Mouse (Mus musculus): ENCODE data around the gene Ptpn22. TPM values are rescaled to one million over a fixed set of nuclear protein-coding genes. Genes with fewer than 3 reads are reported as not detected.
"Not testable (repeated sequence)": the region's sequence is repeated elsewhere in the genome, so short reads cannot be mapped to it uniquely, and the experiment has no call there.

Ptpn22 gene
- total RNA-seq (2021) = under 1 TPM; 0.52 to 0.59 TPM
- long read RNA-seq, experiment 1 = 0 reads
- long read RNA-seq, experiment 2 = 0 reads

GRCm38 (mm10) chr3:103858881-103859801 lies at the start of gene Ptpn22:
TSS of gene Ptpn22 (plus strand) at chr3:103859795.
- no peak for DNase-seq
- intact Hi-C loops (cut with DNase I) = no loop called here

GRCm38 (mm10) chr3:103809799-103810150 lies 49.8 kb upstream of the Ptpn22 start:
- DNase-seq = peak in 1 of 2 experiments; percentile 15
- intact Hi-C loops (cut with DNase I) = loop anchor here (1.0 to 5.0 kb wide), 2 partner anchors 18 to 67 kb away; partner anchors contain the start of gene Hipk1

- DNase-seq = no peak
- intact Hi-C loops (cut with DNase I) = loop anchor here (5.0 kb wide), 1 partner anchor 69 kb away; no protein-coding TSS in a partner anchor
Observed at GRCm38 (mm10) chr3:103810967-103811366, 48.6 kb upstream of the Ptpn22 start.

- intact Hi-C loops (cut with DNase I) = no loop called here
- DNase-seq = no peak
Observed at GRCm38 (mm10) chr3:103827548-103827947, 32.0 kb upstream of the Ptpn22 start.

DNA sequence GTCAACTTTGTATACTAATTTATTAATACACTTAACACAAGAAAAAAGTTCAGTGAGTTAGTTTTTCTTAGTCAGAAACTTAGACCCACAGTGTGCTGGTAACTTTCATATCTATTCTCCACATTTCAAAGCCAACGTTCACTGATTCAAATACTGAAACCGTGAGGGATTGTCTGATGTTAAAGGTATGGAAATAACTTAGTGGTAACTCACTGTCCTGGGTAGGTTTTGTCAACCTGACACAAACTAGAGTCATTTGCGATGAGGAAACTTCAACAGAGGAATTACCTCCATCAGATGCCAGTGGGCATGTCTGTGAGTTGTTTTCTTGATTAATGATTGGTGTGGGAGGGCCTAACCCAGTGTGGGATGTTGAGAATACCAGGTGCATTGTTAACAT lies 30.6 kb upstream of the Ptpn22 start:
- intact Hi-C loops (cut with DNase I) = no loop called here
- DNase-seq = no peak

DNA sequence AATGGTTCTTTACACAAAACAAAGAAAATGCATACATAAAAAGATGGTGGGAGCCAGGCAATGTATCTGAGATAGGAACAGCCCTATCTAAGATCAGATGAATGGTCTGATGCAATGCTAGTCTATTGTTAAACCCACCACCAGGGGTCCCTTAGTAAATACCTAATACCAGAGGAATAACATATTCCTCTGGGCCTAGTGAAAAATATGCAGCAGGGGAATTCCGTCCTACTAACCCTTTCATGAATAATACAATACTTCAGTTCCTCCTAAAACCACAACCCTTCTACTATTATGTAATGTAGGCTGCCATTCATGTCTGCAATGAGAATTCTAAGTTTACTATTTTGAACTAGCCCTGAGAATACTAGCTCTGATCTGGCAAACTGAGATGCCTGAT lies 28.9 kb upstream of the Ptpn22 start:
- intact Hi-C loops (cut with DNase I) = not testable (repeated sequence)

DNA sequence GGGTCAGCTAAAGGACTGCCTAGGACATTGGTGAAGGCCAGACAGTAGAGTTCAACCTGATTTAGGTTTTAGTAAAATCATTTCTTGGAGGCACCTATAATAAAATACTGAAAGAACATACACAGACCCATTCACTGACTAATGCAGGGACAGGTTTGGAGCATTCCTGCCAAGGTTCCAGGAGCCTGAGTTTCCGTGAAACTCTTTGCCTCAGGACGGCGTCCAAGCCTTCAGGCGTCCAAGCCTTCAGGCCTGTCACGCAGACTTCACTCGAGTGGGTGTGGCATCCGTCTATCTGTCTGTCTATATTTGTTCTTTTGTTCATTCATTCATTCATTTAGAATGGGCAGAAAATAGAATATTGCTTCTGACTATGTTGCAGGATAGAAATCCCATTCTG lies 28.4 kb upstream of the Ptpn22 start:
- DNase-seq = no peak
- intact Hi-C loops (cut with DNase I) = no loop called here

More for the DNA sequence above, 28.9 kb upstream of the Ptpn22 start:
- DNase-seq = not testable (repeated sequence)

DNA sequence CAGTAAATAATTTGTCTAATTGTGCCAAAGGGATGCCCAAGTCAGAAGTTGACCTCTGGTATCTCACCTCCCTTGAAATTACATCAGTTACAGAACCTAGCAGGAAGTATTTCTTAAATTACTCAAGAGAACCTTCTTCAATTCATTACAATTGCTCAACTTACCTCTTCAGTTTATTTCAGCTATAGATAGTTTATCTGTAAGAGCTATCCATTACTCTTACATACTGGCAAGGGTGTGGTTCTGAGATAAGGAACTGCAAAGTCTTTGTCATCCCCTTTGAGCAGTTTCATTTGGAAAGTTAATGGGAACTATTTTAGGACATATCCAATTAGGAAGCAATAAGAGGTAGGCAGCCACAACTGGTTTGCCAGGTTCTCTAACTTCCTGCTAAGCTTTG lies 27.2 kb upstream of the Ptpn22 start, which contains the start of gene Bcl2l15:
Gene Bcl2l15, plus strand, starts transcription at position 176 of the 400 bp plus-strand sequence.
- intact Hi-C loops (cut with DNase I) = no loop called here
- DNase-seq = no peak

DNA sequence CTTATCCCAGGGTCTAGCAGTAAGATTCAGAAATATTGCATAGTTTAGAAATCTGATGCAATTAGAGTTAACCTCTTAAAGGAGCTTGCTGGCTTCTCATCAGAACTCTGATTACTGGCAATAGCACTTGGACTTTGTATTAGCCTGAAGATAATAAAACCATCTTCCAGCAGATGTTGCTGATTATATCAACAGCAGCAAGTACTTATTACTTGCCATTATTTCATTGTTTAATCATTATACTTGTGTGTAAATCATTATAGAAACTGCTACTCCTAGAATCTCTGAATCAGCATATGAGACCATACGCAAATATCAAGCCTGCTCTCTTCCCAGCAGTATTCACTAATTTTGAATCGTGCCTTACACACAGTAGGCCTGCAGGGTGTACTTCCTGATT lies 25.6 kb upstream of the Ptpn22 start:
- intact Hi-C loops (cut with DNase I) = no loop called here
- no peak for DNase-seq

DNA sequence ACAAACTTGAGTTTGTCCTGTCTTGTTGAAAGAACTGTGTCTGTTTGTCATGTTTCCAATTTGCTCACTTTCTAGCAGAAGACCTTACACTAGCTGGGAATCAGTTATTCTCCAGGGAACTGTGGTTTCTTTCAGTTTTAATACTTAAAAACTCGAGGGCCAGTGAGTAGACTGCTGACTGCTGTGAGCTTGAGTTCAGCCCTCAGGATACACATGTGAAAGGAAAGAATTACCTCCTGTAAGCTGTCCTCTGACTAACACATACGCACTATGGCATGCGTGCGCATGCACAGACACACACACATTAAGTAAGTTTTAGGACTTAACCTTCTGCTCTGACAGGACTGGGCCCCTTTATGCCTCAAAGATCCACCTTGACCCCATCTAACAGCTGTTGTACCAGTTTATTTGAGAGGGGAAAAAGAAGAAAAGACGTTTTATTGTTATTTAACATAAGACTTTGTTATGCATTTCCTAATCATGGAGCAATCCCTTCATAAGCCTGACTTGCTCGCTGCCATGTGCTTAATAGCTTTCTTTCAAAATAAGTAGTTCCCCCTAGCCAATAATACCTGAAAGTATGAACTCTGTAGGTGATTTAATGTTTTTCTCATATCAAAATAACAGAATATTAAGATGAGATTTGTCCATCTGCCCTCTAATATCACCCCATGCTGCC lies 24.2 kb upstream of the Ptpn22 start:
- intact Hi-C loops (cut with DNase I) = no loop called here
- no peak for DNase-seq

DNA sequence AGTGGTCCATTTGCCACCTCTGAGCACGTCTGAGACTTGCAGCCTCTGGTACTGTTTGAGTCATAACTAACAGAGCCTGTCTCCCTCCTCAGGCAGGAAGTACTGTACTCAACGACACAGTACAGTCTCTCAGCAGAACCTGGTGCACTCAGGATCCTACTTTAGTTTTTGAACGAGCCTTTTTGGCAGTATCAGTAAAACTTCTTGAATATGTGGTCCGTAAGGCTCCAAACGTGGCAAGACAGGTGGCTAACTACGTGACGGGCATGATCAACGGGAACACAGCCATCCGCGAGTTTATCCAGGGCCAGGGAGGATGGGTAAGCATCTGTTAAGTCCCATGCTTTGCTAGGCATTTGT lies 23.7 kb upstream of the Ptpn22 start:
- no peak for DNase-seq
- intact Hi-C loops (cut with DNase I) = no loop called here

DNA sequence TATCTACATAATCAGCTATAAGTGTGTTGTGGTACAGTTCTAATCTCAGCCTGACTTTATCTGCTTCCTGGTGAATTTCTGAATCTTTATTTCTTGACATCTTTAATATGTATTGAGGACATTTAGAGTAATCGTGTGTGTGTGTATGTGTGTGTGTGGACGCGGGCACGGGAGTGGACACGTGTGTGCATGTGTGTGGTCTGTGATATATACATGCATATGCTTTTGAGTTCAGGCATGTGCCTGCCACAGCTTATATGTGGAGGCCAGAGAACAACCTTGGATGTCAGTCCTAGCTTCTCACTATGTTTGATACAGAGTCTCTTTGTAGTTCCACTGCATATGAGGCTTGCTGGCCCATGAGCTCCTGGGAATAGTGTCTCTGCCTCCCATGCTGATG lies 23.1 kb upstream of the Ptpn22 start:
- intact Hi-C loops (cut with DNase I) = no loop called here
- DNase-seq = no peak

- no peak for DNase-seq
- intact Hi-C loops (cut with DNase I) = no loop called here
Observed at GRCm38 (mm10) chr3:103839711-103840110, 19.9 kb upstream of the Ptpn22 start.

- DNase-seq; intact Hi-C loops (cut with DNase I): not testable (repeated sequence)
Observed at GRCm38 (mm10) chr3:103840195-103840594, 19.4 kb upstream of the Ptpn22 start.

DNA sequence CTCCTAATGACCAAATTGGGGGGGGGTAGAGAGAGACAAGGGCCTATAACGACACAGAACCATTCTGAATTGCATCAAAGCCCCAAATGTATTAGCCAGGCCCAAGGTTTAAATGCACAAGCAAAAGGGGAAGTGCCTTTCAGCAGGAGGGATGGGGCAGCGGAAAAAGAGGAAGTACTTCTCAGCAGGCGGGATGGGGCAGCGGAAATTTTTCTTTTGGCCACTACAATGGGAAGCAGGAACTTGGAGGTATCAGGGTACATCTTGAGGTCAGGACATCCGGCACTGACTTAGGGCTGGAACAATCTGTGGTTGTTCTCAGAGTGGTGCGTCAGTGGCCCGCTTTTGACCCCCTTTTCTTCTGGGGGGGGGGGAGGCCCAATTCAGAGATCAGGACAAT lies 18.6 kb upstream of the Ptpn22 start:
- intact Hi-C loops (cut with DNase I); DNase-seq: not testable (repeated sequence)

DNA sequence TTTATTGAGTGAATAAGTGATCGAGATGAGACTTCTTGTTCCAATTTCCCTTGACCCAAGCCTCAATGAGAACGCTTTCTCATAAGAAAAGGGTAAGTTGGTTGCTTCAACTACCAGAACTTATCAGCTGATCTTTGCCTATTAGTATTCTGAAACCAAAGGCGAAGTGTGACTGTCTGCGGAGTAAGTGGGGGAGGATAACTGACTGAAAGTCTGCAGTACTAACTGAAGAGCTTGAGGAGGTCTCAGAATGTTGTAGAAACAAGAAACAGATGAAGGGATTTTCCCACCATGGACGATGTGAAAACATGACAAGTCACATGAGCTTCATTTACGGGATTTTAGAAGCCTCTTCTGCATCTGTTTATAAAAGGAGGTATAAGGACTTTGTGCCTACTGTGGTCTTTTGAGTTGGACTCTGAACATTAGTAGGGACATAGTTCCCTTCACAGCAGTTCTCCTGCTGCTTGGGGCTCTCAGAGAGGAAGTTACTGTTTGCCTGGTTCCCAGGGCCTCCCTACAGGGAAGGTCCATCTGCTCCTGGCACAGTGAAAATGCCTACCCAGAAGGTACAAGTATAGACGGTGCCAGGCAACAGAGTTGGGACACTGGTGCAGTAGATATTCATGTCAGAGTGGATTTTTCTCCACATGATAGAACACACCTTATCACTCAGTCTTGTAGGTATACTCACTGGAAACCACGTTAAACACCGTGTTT lies 8.8 kb upstream of the Ptpn22 start:
- intact Hi-C loops (cut with DNase I) = no loop called here
- DNase-seq = no peak

- DNase-seq = no peak
- intact Hi-C loops (cut with DNase I) = no loop called here
Observed at GRCm38 (mm10) chr3:103851481-103851880, 8.1 kb upstream of the Ptpn22 start.

DNA sequence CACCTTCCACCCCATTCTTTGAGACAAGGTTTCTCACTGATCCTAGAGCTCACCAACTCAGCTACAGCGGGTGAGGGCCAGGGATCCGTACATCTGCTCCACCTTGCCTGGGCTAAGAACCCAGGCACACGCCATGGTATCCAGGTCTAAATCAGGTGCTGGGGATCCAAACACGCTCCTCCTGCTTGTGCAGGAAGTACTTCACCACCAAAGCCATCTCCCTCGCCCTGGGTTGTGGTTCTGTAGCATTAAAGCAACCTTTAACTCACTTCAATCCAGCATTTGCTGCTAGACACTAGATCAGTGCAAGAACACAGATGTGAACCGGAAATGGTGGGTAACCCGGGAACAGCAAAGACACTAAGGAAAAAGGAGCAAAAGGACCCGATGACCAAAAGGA lies 7.7 kb upstream of the Ptpn22 start:
- no peak for DNase-seq

DNA sequence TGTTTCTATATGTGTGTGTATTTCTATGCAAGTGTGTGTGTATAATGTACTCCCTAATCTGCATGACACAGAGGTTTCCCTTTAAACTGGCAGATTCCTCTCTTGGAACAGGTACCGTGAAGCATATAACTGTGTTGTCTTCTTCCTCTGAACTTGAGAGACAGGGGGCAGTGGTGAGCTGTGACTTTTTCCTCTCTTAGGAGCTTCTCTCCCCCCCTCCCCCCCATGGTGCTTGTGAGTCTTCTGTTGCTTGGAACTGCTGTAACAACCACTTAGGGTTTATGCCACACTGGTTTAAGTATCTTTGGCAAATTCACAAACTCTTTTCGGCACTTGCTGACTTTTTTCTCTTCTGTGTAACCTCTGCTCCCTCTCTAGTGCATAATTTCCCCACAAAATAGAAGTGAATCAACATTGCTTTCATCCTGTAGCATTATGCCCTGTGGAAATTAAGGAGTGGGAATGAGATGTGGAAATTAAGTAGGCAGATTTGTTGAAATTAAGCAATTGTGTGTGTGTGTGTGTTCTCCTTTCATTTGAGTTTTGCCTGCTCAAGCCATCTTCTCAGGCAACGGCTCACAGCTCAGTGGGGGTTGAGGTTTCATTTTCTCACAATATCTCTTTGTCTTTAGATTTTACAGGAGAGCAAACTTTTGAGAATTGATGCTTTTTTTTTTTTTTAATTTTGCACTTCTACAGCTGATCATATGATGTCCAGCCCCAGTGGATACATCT lies 6.9 kb upstream of the Ptpn22 start:
- intact Hi-C loops (cut with DNase I) = no loop called here
- peak in 1 of 2 experiments; percentile 12 for DNase-seq

More for the DNA sequence above, 7.7 kb upstream of the Ptpn22 start:
- intact Hi-C loops (cut with DNase I) = no loop called here

DNA sequence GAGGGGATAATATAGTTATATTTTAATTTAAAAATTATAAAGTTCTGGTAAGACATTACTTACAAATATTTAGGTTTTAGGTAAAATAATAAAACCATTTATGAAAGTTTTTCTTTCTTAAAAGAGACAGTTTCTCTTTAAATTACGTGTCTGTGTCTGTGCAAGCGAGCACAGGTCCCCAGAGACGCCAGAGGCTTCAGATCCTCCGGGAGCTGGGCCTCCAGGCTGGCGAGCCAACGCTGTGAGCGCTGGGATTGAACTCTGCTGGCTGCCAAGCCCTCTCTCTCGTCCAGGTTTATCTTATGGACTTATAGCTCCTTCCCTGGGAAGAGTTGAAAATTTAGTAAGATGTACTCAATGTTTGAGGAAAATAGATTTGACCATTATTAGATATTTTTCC lies 5.8 kb upstream of the Ptpn22 start:
- intact Hi-C loops (cut with DNase I) = no loop called here
- no peak for DNase-seq
